Mouse (Mus musculus): Measurements from ENCODE around the gene Ttc28.
A peak's percentile ranks its signal among the peaks of the same experiment; 100 is the strongest.

Gene Ttc28

DNA sequence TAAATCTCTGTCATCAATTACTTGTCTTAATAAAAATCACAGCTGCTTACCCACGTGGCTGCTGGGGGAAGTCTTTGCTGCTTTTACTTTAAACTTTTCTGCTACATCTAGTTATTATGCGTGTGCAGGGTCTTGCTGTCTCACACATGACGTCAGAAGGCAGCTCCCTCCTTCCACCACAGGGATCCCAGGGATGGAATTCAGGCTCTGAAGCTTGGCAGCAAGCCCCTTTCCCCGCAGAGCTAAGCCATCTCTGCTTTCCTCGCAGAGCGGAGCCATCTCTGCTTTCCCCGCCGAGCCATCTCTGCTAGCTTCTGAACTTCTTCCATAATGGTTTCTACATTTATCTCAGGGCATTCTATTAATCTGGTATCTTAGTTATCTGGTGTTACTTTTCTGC lies 128.3 kb downstream of the Ttc28 start:
- no peak for DNase-seq (ENCODE audit: low spot score)

DNA sequence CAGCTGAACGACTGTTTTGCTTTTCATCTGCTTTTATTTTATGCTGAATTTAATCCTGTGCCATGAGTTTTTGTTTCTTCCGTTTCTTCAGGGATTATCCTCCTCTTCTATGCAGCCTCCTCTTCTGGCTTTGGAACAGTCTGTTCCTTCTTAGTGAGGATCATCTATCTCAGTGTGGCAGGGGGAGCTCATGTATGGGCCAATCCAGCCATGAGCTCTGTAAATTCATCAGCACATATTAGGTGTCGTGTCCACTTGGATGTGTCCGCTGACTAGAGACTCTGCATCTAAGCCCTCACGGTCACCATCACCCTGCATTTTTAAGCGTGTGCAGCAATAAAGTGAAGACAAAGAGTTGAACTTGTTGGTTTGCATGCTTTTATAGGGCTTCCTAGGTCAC lies 128.8 kb downstream of the Ttc28 start:
- no peak for DNase-seq (ENCODE audit: low spot score)

DNA sequence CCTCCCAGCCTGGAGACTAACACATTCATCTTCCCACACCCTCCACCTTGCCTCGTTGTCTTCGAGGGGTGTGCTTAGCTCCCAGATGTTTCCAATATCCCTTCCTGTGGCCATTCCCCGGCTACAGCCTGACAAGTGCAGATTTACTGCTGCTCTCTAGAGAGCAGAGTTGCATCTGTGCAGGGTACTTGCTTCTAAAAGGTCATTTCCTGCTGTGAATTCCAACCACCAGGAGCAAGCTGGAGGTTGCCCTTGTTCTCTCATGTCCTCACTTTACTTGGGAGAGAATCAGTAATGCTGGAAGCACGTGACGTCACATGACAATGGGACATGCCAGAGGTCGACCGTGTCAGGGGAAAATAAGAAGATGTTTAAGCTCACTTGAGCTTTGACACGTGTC lies 131.7 kb downstream of the Ttc28 start:
- DNase-seq (ENCODE audit: low spot score) = no peak

DNA sequence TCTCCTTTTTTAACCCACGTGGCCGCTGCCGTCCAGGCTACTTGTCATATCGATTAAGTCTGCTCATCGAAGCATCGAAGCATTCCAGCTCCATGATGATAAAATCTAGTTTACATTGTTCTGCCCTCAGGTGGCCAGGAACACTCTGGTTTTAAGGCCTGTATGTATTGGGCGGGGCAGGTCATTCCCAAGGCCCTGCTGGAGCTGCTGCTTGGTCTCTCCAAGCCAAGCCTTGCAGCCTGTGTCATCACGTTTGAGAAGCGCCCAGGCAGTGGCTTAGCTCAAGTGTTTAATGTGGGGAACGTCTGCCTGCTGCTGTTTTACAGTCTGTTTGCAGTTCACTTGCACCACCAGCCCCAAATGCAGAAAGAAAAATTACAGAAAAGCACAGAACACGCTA lies 132.5 kb downstream of the Ttc28 start:
- DNase-seq (ENCODE audit: low spot score) = no peak

DNA sequence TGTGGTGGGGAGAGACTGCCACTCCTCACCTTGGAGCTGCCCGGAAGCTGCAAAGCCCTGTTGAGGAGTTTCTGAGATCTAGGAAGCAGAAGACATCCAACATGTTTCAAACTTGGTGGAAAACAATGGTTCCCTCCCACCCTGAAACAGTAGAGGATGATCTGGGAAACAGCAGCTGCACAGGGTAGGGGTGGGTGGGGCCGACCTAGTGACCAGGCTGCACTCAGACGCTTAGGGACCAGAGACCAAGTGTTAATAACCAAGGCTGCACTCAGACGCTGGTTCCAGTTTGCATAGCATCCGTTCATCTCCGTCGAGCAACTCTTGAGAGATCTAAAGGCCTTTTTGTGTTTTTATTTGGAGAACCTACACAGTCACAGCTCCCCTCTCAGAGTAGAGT lies 133.0 kb downstream of the Ttc28 start:
- DNase-seq (ENCODE audit: low spot score) = no peak

DNA sequence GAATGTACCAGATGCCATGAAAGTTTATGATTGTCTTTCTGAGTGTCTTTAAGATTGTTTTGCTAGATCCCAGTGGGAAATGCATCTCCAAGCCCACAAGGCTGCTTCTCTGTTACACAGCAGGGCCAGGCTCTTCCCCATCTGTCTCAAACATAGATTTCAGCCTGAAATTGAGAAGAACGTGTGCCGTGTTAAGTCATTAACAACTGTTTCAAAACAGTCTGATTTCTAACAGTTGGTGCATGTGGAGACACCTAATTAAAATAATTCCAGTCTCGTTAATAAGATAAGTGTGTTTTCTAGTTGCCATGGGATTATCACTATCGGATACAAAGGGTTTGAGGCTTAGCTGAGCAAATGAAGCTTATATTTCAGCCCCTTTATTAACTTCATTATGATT lies 135.4 kb downstream of the Ttc28 start:
- no peak for DNase-seq (ENCODE audit: low spot score)

DNA sequence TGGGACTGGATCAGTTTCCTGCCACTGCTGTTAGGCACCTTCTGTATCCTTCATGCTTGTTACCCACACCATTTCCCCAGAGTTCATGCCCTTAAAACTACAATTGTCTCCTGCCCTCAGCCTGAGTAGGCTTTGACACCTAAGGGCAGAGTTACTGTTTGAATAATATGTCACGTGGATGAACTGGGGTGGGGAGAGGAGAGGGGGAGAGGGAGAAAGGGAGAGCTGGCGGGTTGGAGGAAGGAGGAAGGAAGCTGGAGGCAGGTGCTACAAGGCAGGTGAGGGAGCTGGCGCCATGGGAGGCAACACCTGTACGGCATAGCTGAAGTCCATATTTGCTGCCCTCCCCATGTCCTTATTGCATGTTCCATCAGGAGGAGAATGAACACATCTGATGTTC lies 137.7 kb downstream of the Ttc28 start:
- DNase-seq (ENCODE audit: low spot score) = no peak

DNA sequence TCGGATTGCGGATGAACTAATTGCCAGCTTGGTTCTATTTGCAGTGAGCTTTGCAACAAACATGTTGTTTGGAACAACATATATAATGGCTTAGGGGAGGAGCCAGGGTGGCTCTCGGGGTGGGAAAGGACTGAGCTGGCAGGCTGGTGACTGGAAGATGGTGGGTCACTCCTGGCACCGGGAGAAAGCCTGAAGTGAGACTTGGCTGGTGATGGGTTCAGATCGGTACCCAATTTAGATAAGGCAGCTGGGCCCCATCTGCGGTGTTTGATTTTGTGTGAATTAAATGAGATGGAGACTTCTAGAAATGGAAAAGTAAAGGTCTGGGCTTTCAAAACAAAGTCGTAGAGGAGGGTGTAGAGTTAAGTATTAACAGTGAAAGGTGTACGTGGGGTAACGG lies 142.7 kb downstream of the Ttc28 start:
- DNase-seq (ENCODE audit: low spot score) = no peak

DNA sequence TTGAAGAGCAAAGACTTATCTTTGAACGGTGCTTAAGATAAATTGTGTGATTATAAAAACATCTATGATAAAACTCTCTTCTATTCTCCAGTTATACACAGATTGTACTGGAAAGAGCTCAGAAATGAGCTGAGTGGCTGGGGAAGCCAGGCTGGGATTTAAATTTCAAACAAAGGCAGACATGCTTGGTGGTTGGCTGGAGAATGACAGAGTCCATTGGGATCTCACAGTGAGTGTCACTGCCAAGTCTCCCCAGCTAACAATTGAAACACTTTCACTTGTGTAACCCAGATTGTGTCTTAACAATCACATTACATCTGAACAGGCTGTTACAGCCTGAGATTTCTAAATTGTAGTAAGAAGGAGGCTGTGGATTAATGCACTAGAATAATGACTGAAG lies 143.3 kb downstream of the Ttc28 start:
- no peak for DNase-seq (ENCODE audit: low spot score)

DNA sequence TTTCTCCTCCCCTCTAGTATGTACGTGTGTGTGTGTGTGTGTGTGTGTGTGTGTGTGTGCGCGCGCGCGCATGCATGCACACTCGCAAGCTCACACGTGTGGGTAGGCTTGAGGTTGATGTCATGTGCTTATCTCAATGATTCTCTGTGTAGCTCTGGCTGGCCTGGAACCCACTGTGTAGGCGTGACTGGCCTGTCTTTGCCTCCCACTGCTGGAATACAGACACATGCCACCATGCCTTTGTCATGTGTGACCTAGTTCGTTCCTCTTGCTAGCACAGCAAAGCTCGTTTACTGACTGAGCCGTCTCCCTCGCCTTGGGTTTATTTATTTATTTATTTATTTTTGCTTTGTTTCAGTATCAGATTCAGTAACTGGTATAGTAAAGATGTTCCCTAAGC lies 145.0 kb downstream of the Ttc28 start:
- DNase-seq (ENCODE audit: low spot score) = no peak

DNA sequence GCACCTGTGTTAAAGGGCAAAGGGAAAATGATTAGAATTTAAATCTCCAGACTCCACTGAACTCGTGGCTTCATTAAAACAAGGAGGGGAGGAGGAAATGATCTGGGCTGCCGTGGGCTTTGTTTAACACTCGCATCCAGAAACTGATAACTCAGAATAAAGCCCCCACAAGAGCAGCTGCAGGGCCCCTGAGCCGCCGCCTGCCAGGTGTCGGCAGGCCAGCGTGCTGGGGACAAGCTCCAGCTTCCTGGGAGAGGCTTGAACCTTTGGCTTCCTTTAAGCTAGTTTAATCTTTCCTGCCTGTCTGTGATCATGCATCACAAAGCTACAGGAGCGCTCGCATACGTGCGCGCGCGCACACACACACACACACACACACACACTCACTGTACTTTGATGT lies 145.9 kb downstream of the Ttc28 start:
- peak; percentile 11 for DNase-seq (ENCODE audit: low spot score)

DNA sequence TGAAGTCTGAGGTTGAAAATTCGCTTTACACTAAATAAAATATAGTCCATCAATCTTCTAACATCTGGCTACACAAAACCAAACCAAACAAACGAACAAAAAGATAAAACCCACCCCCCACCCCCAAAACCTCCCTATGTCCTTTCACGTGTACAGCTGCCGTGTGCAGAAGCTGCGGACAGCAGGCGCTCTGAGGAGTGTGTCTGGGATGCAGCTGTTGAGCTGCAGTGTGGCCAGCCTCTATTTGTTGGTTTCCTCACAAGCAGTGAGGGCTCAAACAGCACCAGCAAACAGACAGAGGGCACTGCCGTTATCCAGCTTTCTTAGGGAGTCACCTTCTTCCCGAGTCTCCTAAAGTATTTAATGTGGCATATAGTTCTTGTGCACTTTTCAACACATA lies 146.6 kb downstream of the Ttc28 start:
- DNase-seq (ENCODE audit: low spot score) = no peak

DNA sequence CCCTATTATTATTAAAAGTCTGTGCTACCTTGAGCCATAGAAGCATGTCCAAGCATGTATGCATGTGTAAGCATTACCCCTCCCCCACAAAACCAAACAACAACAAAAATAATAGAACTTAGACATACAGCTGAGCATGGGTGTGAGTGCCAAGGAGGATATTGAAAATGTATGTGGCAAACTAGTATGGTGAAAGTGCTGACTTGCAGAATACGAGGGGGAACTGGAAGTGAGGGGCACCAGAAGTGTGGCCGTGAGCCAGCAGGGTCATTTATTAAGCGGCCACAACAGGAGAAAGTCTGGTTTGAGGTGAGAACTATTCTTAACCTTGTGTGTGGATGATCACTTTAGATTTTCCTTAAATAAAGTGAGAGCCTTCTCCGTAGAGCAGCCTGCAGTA lies 148.7 kb downstream of the Ttc28 start:
- DNase-seq (ENCODE audit: low spot score) = no peak

DNA sequence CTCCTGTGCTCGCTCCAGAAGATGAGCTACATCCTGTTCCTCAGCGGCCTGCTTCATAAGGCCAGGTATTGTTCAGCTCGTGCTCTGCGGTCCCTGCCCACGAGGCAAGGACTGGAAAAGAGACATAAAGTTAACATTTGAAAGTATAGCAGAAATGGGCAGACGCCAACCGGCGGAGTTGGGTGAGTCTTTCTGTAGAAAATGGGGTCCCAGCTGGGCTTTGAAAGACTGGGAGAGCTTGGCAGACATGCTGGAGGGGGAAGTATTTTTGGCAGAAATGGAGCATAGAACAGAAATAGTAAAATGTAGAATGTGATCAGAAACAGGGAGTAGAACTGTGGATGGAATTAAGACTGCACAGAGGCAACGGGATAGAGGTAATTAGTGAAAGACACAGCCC lies 149.3 kb downstream of the Ttc28 start:
- DNase-seq (ENCODE audit: low spot score) = no peak

DNA sequence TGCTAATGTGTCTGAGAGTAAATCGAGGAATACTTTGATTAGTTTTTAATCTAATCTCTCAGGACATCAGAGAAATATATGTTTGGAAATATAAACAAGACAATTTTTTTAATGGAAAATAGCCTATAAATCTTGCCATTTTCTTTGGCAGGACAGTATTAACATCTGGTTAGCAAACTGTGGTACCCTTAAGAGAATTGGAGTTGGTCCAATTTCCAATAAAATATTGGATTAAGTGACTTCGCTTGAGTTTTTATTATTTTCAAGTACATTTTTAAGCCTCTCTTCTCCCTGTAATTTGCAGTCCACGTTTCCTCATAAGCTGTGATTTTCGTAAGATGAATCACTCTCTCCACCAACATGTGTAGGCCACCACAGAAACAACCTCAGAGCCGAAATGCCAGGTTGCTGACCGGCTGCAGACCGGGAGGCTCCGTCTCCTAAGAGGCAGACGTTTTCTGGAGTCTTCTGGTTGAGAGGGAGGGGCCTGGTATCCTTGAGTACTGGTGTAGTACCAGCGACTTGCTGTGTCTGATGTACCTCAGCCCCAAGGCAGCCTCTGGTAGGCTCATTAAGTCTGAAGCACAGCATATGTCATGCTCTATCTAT lies 153.2 kb downstream of the Ttc28 start:
- no peak for DNase-seq (ENCODE audit: low spot score)

DNA sequence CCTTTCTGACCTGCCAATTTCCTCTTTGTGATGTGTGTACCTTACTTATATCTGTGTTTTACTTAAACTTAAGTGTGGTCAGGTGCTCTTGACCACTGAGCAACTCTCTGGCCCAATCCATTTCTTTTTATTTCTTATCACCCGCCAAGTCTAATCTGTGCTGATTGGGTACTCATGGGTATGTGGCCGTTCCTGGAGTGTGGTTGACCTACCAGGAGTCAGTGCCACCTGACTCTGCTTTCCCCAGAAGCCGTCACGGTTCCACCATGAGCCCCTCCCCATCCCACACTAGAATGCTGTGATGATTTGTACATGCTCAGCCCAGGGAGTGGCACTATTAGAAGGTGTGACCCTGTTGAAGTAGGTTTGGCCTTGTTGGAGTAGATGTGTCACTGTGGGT lies 153.9 kb downstream of the Ttc28 start:
- DNase-seq (ENCODE audit: low spot score) = no peak

DNA sequence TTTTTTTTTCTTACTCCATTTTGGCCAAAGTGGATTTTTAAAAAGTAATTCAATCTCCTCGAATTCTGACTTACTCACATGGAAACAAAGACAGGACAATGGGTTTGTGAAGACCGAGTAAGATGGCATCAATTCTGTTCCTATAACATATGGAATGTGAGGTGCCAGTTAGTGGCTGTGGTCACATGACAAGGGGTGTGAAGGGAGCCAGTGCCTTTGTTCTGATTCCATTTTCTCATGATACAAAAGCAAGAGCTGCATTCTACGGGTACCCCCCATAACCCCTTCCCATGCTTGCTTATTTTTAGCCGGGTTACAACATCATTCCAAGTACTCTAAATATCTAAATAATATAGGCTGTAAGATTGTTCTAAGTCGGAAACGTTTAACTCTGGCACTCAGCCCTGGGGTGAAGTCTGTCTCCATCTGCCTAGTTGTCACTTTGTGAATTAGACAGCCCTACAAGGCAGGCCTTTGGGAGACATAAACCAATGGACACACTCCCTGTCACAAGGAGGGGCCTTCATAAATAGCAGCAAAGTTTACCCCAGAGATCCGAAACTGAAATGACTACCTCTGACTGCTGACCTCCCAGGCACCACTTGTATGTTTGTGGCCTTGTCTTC lies 157.6 kb downstream of the Ttc28 start:
- DNase-seq (ENCODE audit: low spot score) = no peak

DNA sequence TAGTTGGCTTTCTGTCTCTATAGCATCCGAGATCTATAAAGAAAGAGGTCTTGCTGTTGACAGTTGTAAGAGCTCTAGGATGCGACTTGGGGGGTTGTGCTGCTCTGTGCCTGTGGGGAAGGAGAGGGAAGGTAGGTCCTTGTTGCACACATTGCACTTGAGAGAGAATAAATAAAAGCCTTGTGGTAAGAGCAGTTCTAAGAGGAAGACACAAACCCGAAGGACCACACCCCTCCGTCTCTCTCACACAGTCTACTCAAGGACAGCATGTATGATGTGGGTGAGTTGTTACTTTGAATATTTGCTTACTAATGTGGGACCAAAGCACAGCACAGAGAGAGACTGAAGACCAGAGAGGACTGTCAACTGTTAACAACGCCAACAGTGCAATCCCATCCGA lies 160.2 kb downstream of the Ttc28 start:
- DNase-seq (ENCODE audit: low spot score) = peak; percentile 71

DNA sequence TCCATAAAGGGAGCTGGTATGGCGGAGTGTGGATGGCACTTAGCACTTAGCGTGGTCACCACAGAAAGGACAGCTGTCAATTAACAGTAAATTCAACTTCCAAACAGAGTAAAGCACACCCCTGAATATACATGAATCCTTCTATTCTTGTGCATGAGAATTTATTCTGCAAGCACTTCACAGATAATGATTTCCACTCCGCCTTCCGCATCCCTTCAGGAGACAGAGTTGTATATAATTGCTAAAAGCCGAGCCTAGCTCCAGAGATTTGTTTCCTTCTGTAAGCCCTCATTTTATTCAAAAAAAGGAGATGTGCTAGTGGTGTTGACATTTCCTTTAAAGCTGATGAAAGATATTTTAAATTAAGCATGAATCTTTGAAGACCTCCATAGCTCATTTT lies 162.3 kb downstream of the Ttc28 start:
- DNase-seq (ENCODE audit: low spot score) = no peak

DNA sequence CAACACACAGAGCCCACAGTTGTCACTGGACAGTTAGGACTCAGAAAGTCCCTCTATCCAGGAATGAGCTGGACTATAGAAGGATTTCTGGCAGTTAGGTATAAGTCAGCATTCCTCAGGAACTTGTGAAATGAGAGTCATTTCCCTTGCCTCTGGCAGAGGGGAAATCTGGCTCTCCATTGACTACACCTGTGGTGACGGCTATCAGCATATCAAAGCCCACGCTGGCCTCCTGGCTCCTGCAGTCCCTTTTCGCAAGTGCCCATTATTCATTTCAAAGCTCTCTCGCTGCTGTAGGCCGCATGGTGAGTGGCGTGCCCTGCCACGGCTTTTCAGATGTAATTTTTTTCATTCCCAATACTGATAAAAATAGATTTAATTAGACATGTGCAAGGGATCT lies 164.6 kb downstream of the Ttc28 start:
- no peak for DNase-seq (ENCODE audit: low spot score)

DNA sequence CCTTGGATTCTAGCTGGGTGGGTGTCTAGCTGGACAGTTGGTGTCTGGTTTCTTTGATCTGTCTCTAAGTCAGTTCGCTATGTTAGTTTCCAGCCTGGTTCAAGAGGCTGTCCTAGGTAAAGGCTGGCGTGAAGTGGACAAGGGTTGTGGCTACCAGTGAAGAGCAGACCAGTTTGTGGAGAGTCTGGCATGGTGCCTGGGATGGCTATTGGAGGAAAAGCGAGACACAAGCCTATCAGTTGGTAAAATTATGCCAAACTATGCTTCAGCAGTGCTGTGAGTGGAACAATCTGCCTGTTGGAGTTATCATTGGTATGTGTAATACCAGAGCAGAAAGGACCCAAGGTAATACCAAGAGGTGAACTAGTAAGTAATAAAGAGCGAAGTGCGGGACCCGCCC lies 166.8 kb downstream of the Ttc28 start:
- DNase-seq (ENCODE audit: low spot score) = no peak

DNA sequence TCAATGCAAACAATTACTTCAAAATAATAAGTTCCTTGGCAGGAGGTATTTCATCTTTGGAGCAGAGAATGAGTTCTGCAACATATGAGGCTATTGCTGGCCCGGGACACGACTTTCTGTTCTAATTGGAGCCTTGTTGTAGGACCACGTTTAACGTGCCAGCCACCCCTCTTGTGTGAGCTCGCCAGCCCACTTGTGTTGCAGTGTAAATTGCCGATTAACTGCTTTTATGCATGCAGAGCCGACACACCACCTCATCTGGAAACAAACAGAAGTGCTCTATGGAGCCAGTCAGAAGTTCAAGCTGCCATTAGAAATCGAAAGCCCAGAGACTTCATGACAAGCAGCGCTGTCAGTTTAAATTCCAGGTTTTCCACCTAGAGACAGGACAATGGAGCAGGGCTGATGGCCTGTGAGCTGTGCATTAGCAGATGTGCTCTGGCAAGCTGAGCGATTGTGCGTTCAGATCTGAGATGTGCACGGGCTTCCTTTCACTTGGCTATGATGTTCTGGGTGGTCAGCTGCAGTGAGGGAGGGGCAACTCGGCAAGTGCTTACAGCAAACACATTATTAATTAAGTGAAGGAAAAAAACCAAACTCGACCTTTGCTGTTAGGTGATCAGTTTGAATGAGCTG lies 167.4 kb downstream of the Ttc28 start:
- DNase-seq (ENCODE audit: low spot score) = no peak

DNA sequence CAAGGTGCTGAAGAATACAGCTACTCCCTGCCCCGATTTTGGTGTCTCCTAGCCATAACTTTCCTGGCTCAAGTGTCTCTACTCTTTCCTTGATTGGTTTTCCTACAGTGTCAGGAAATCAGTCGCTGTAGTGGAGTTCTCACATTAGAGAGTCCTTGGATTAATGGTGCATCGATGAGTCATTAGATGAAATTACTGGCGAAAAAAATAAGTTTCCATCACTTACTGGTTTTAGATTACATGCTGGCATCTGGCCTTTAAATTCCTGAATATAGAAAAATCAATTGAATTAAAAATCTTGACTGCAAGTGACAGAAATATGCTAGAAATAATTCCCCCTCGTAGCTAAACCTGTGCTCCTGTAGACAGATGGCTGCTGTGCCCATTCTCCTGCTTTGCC lies 168.4 kb downstream of the Ttc28 start:
- DNase-seq (ENCODE audit: low spot score) = no peak

DNA sequence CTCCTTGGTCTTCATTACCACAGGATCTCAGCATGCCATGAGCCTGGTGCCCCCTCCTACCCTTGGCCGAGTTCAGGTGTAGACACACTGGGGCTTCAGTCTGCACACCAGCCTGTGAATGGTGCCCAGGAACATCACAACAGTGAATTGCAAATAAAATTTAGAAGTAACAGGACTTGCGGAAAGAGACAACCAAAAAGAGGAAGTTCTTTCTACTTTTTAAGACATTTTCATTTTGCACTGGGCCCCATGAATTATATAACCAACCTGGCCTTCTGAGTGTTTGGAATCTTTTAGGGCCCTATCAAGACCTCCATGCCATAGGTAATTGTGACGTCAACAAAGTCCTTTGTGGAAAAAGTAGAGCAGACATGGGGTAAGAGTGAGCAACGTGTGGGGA lies 170.0 kb downstream of the Ttc28 start:
- DNase-seq (ENCODE audit: low spot score) = no peak

Data from T-cell, adult 2 months (primary cell).